Mouse (Mus musculus) G1E-ER4 (cell line): ENCODE results near the gene Arl3. TPM values are rescaled to one million over a fixed set of nuclear protein-coding genes. Genes with fewer than 3 reads are reported as not detected.

Experiments
- GATA1 ChIP-seq: IDR thresholded peaks from one replicate; pipeline ENCODE4 v1.8.0; 2012; ENCODE audit warnings: low read length, inconsistent platforms
- polyA plus RNA-seq: library from polyadenylated mRNA; stranded (reverse); fragments of >175 nt; gene quantifications from 2 replicates; pipeline ENCODE4 v1.2.3, GENCODE M21; 2012

The Arl3 gene
- polyA plus RNA-seq, 1 experiment, result 12.1 TPM

DNA sequence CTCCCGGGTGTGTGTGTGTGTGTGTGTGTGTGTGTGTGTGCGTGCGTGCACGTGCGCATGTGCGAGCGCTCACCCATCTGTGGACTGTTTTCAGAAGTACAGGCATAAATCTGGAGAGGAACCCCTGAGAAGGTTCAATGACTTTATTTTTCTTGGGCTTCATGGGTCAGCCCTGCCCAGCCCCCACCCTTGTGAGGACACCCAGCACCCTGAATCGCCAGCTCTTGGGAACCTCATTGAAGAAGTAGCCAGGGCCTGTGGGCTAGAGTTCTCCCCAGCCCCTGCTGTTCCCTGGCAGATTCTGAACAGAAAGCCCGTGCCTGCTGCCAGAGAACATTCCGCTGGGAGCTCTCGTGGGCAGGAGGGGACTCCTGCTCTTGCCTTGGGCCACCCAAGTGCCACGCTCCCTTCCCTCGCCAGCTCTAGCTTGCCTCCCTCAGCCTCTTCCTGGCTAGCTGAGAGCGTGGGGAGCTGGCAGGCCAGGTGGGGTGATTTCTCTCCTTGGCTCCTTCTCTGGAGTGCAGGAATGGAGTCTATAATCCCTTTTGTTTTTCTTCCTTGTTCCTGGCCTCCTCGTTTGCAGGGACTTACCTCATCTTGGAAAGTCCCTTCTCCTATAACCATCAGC is 89.2 kb downstream of the Arl3 start:
- TF ChIP-seq GATA1, result no peak

DNA sequence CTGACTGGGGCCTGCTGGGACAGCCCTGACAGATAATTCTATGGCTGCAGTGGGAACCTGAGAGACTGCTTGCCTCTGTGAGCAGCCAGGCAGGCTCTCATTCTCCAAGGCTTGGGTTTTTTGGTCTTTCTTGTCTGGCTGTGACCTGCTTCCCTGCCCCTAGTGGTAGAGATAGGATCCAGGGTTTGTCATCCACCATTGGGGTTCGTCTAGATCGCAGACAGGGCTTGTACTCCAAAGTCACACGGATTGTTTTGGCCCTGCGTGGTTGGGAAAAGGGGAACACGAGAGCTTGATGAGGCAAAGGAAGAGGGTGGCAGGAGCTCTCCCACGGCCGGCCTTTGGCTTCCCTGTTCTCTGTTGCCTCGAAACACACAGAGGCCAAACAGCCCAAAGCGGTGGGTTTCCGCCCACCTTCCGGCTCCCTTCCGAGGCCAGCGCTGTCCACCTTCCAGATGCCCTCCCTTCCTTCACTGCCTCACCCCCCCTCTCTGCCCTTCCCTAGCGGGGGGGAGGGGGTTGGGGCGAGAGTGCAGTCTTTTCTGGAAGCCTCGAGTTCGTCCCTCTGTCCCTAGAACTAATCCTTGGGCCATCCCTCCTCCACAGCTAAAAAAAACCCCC is 90.0 kb downstream of the Arl3 start:
- no peak for TF ChIP-seq GATA1

DNA sequence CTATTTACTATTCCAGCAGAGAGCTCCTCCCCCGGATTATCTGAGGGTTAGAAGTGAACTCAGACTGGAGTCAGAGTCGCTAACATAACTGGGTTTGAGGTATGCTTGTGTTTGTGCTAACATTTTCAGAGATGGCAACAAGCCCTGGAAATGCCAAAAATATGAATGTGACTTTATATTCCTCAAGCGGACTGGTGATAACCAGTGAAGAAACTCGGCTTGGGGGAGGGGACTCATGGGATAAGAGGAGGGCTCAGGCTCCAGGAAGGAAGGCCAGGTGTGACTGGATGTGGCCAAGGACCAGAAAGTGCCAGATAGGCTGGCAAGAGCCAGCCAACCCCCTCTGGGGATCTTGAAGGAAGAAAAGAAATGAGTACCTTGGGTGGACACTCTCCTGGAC is 91.2 kb downstream of the Arl3 start:
- TF ChIP-seq GATA1, result no peak

DNA sequence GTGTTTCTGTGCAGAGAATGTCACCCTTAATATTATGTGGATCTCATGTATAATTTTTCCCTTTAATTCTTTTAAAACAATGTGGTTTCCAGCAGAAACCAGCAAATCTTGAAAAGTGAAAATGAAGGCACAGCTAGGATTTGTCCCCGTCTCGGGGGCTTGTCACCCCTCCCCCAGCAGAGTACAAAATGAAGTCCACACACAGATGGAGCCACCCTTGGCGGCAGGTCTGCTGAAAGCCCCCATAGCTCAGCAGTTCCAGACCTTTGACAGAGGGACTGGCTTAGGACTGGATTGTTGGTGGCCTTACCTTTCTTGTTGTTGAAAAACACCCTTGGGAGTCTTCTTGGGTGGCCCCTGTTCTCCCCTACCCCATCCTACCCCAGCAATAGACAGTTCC is 91.6 kb downstream of the Arl3 start:
- no peak for TF ChIP-seq GATA1

Other genes with a start within 250 kb of the Arl3 start
- 0.44 and 0.73 TPM in 2 replicates for gene Psd, start 246.0 kb downstream of the Arl3 start, polyA plus RNA-seq
- gene Fbxl15, start 245.0 kb downstream of the Arl3 start, polyA plus RNA-seq, result 15.0 and 18.5 TPM in 2 replicates
- 157 and 178 TPM in 2 replicates for gene Cuedc2, start 234.5 kb downstream of the Arl3 start, polyA plus RNA-seq
- not detected in 2 replicates for gene Mfsd13a, start 232.1 kb downstream of the Arl3 start, polyA plus RNA-seq
- not detected in 2 replicates for gene 2310034G01Rik, start 222.9 kb downstream of the Arl3 start, polyA plus RNA-seq
- 28.6 and 36.4 TPM in 2 replicates for gene Actr1a, start 177.4 kb downstream of the Arl3 start, polyA plus RNA-seq
- 40.6 and 43.8 TPM in 2 replicates for gene Sufu, start 176.3 kb downstream of the Arl3 start, polyA plus RNA-seq
- 62.8 and 65.9 TPM in 2 replicates for gene Trim8, start 71.5 kb downstream of the Arl3 start, polyA plus RNA-seq
- 0.84 and 2.1 TPM in 2 replicates for gene Sfxn2, start 167 bp upstream of the Arl3 start, polyA plus RNA-seq
- gene Wbp1l, start 25.9 kb upstream of the Arl3 start, polyA plus RNA-seq, result 53.8 and 55.9 TPM in 2 replicates
- not detected in 2 replicates for gene Cyp17a1, start 100.0 kb upstream of the Arl3 start, polyA plus RNA-seq
- 1.3 and 1.4 TPM in 2 replicates for gene Borcs7, start 116.7 kb upstream of the Arl3 start, polyA plus RNA-seq
- gene As3mt, start 134.3 kb upstream of the Arl3 start, polyA plus RNA-seq, result not detected in 2 replicates
- 40.8 and 58.9 TPM in 2 replicates for gene Cnnm2, start 188.4 kb upstream of the Arl3 start, polyA plus RNA-seq